Mouse (Mus musculus): ENCODE data around the gene Plekhm3. TPM values are rescaled to one million over a fixed set of nuclear protein-coding genes. Genes with fewer than 3 reads are reported as not detected.

Gene Plekhm3
- total and polyA plus RNA-seq, 2 experiments from 2014 or later: 5.3 to 13.2 TPM

- WGBS: 50% methylated on average over 6 of the region's 6 CpGs
- DNase-seq (no peak), ATAC-seq (no peak)
- Histone ChIP-seq H3K4me2 (ENCODE audit: low read depth) (no peak overlapping the region), H3K27me3 (ENCODE audit: insufficient read depth, low read length) (no peaks in the 10 kb centered on the region), H3K4me1 (ENCODE audit: insufficient read depth) (no peaks in the 10 kb centered on the region), H3K27ac (ENCODE audit: low read depth, low read length) (no peak overlapping the region), H3K36me3 (ENCODE audit: insufficient read depth) (no peaks in the 10 kb centered on the region), H3K9ac (no peak overlapping the region), H3K4me3 (ENCODE audit: low read depth, low read length) (no peak overlapping the region), H3K9me3 (ENCODE audit: low read length) (no peaks in the 10 kb centered on the region)
- TF ChIP-seq CTCF (IDR thresholded peaks at IDR 0.05; ENCODE audit: low read depth): no peak
Measured at GRCm38 (mm10) chr1:64884007-64884406, 72.6 kb downstream of the Plekhm3 start.

GRCm38 (mm10) chr1:64880613-64881012 is 76.0 kb downstream of the Plekhm3 start:
- WGBS: 82% methylated on average over 3 of the region's 3 CpGs
- DNase-seq: no peak
- Histone ChIP-seq H3K9me3 (ENCODE audit: low read length) (no peaks in the 10 kb centered on the region), H3K27me3 (ENCODE audit: insufficient read depth, low read length) (no peaks in the 10 kb centered on the region), H3K36me3 (ENCODE audit: insufficient read depth) (0 out of 2 replicates have a peak, but pooled peaks cover 3% of the 10 kb centered on the region), H3K4me2 (ENCODE audit: low read depth) (no peak overlapping the region), H3K27ac (ENCODE audit: low read depth, low read length) (no peak overlapping the region), H3K4me3 (ENCODE audit: low read depth, low read length) (no peak overlapping the region), H3K9ac (no peak overlapping the region), H3K4me1 (ENCODE audit: insufficient read depth) (no peaks in the 10 kb centered on the region)
- ATAC-seq: no peak
- TF ChIP-seq CTCF (IDR thresholded peaks at IDR 0.05; ENCODE audit: low read depth): no peak

- WGBS: 47% methylated on average over 12 of the region's 12 CpGs
- no peak for ATAC-seq
- 0 out of 2 replicates have a peak, but pooled peaks cover 3% of the 10 kb centered on the region for H3K36me3 ChIP-seq (ENCODE audit: insufficient read depth)
Measured at GRCm38 (mm10) chr1:64878795-64879240, 77.8 kb downstream of the Plekhm3 start.

GRCm38 (mm10) chr1:64876276-64876675 is 80.3 kb downstream of the Plekhm3 start:
- Histone ChIP-seq H3K9me3 (ENCODE audit: low read length) (no peaks in the 10 kb centered on the region), H3K4me3 (ENCODE audit: low read depth, low read length) (no peak overlapping the region), H3K4me2 (ENCODE audit: low read depth) (no peak overlapping the region), H3K4me1 (ENCODE audit: insufficient read depth) (no peaks in the 10 kb centered on the region), H3K27me3 (ENCODE audit: insufficient read depth, low read length) (no peaks in the 10 kb centered on the region), H3K9ac (no peak overlapping the region), H3K36me3 (ENCODE audit: insufficient read depth) (0 out of 2 replicates have a peak, but pooled peaks cover 3% of the 10 kb centered on the region), H3K27ac (ENCODE audit: low read depth, low read length) (no peak overlapping the region)
- ATAC-seq: no peak
- TF ChIP-seq CTCF (IDR thresholded peaks at IDR 0.05; ENCODE audit: low read depth): no peak
- DNase-seq: no peak
- 80% methylated on average over 3 of the region's 3 CpGs for WGBS

More at GRCm38 (mm10) chr1:64878795-64879240, 77.8 kb downstream of the Plekhm3 start:
- no peak for TF ChIP-seq CTCF (IDR thresholded peaks at IDR 0.05; ENCODE audit: low read depth)
- Histone ChIP-seq H3K4me1 (ENCODE audit: insufficient read depth) (no peaks in the 10 kb centered on the region), H3K27me3 (ENCODE audit: insufficient read depth, low read length) (no peaks in the 10 kb centered on the region), H3K9me3 (ENCODE audit: low read length) (no peaks in the 10 kb centered on the region), H3K4me2 (ENCODE audit: low read depth) (no peak overlapping the region), H3K4me3 (ENCODE audit: low read depth, low read length) (no peak overlapping the region), H3K9ac (no peak overlapping the region), H3K27ac (ENCODE audit: low read depth, low read length) (no peak overlapping the region)
- DNase-seq: no peak

GRCm38 (mm10) chr1:64875712-64876111 is 80.9 kb downstream of the Plekhm3 start:
- H3K4me2 ChIP-seq (ENCODE audit: low read depth): no peak overlapping the region
- TF ChIP-seq CTCF (IDR thresholded peaks at IDR 0.05; ENCODE audit: low read depth): no peak
- no peak for DNase-seq
- no peak overlapping the region for H3K9ac ChIP-seq
- no peaks in the 10 kb centered on the region for H3K4me1 ChIP-seq (ENCODE audit: insufficient read depth)
- H3K27me3 ChIP-seq (ENCODE audit: insufficient read depth, low read length): no peaks in the 10 kb centered on the region
- no peak for ATAC-seq
- H3K9me3 ChIP-seq (ENCODE audit: low read length): no peaks in the 10 kb centered on the region
- WGBS: 84% methylated on average over 5 of the region's 5 CpGs
- H3K36me3 ChIP-seq (ENCODE audit: insufficient read depth): 0 out of 2 replicates have a peak, but pooled peaks cover 3% of the 10 kb centered on the region
- H3K4me3 ChIP-seq (ENCODE audit: low read depth, low read length): no peak overlapping the region
- no peak overlapping the region for H3K27ac ChIP-seq (ENCODE audit: low read depth, low read length)

- no peak overlapping the region for H3K27ac ChIP-seq (ENCODE audit: low read depth, low read length)
- H3K4me3 ChIP-seq (ENCODE audit: low read depth, low read length): no peak overlapping the region
- no peak overlapping the region for H3K9ac ChIP-seq
- WGBS: 90% methylated on average over 1 of the region's 1 CpGs
- no peaks in the 10 kb centered on the region for H3K4me1 ChIP-seq (ENCODE audit: insufficient read depth)
- no peak overlapping the region for H3K4me2 ChIP-seq (ENCODE audit: low read depth)
- 0 out of 2 replicates have a peak, but pooled peaks cover 3% of the 10 kb centered on the region for H3K36me3 ChIP-seq (ENCODE audit: insufficient read depth)
- no peaks in the 10 kb centered on the region for H3K9me3 ChIP-seq (ENCODE audit: low read length)
- ATAC-seq (no peak), DNase-seq (no peak)
- H3K27me3 ChIP-seq (ENCODE audit: insufficient read depth, low read length): no peaks in the 10 kb centered on the region
- TF ChIP-seq CTCF (IDR thresholded peaks at IDR 0.05; ENCODE audit: low read depth): no peak
Measured at GRCm38 (mm10) chr1:64875156-64875555, 81.5 kb downstream of the Plekhm3 start.

- ATAC-seq: no peak
- H3K27ac ChIP-seq (ENCODE audit: low read depth, low read length): no peak overlapping the region
- H3K4me2 ChIP-seq (ENCODE audit: low read depth): no peak overlapping the region
- H3K4me1 ChIP-seq (ENCODE audit: insufficient read depth): no peaks in the 10 kb centered on the region
- no peak for DNase-seq
- no peak overlapping the region for H3K4me3 ChIP-seq (ENCODE audit: low read depth, low read length)
- no peak overlapping the region for H3K9ac ChIP-seq
- 0 out of 2 replicates have a peak, but pooled peaks cover under 1% of the 10 kb centered on the region for H3K36me3 ChIP-seq (ENCODE audit: insufficient read depth)
- no peak for TF ChIP-seq CTCF (IDR thresholded peaks at IDR 0.05; ENCODE audit: low read depth)
- no peaks in the 10 kb centered on the region for H3K9me3 ChIP-seq (ENCODE audit: low read length)
- H3K27me3 ChIP-seq (ENCODE audit: insufficient read depth, low read length): no peaks in the 10 kb centered on the region
- WGBS: 68% methylated on average over 5 of the region's 5 CpGs
Measured at GRCm38 (mm10) chr1:64871956-64872355, 84.7 kb downstream of the Plekhm3 start.
